Mouse (Mus musculus) CH12.LX (cell line): ENCODE data around the gene Zfp72.

Source experiments
- CTCF ChIP-seq, 2 experiments: IDR thresholded peaks in 1 of 2; conservative IDR thresholded peaks in 1 of 2; 2 replicates each; pipeline ENCODE4 v1.5.1; 2011 to 2012; ENCODE audit warnings: low read depth in 2 of 2, low read length in 2 of 2, improper control_type of control experiment in 1 of 2, inconsistent platforms in 1 of 2, mild to moderate bottlenecking in 1 of 2, moderate library complexity in 1 of 2
- EP300 ChIP-seq: IDR thresholded peaks from 2 replicates; pipeline ENCODE4 v1.6.1; 2011; ENCODE audit warnings: low read length, improper control_type of control experiment
- ETS1 ChIP-seq: conservative IDR thresholded peaks from 2 replicates; pipeline ENCODE4 v1.6.1; 2012; ENCODE audit warnings: low read depth, mild to moderate bottlenecking, inconsistent platforms, low read length, improper control_type of control experiment, moderate library complexity
- HCFC1 ChIP-seq: IDR thresholded peaks from 2 replicates; pipeline ENCODE4 v1.6.1; 2012; ENCODE audit warnings: low read depth, mild to moderate bottlenecking, inconsistent platforms, low read length, improper control_type of control experiment
- IRF4 ChIP-seq: IDR thresholded peaks from 2 replicates; pipeline ENCODE4 v1.6.1; 2014; ENCODE audit warnings: low read depth, mild to moderate bottlenecking, inconsistent platforms, low read length, improper control_type of control experiment
- JUN ChIP-seq: IDR thresholded peaks from 2 replicates; pipeline ENCODE4 v1.6.1; 2011; ENCODE audit warnings: low read depth, mild to moderate bottlenecking, low read length, improper control_type of control experiment, moderate library complexity; ENCODE audit not compliant: insufficient read depth
- JUND ChIP-seq: conservative IDR thresholded peaks from 2 replicates; pipeline ENCODE4 v1.6.1; 2011; ENCODE audit warnings: low read depth, low read length, improper control_type of control experiment
- MXI1 ChIP-seq: IDR thresholded peaks from 2 replicates; pipeline ENCODE4 v1.6.1; 2011; ENCODE audit warnings: mild to moderate bottlenecking, low read depth, low read length, improper control_type of control experiment
- POLR2A ChIP-seq: IDR thresholded peaks from 2 replicates; pipeline ENCODE4 v1.6.1; 2011; ENCODE audit warnings: low read depth, mild to moderate bottlenecking, improper control_type of control experiment, low read length
- RAD21 ChIP-seq: IDR thresholded peaks from 2 replicates; pipeline ENCODE4 v1.6.1; 2011; ENCODE audit warnings: low read depth, mild to moderate bottlenecking, low read length, improper control_type of control experiment, moderate library complexity
- SIN3A ChIP-seq: IDR thresholded peaks from 2 replicates; pipeline ENCODE4 v1.6.1; 2012; ENCODE audit warnings: low read length, improper control_type of control experiment, inconsistent platforms
- TBP ChIP-seq: conservative IDR thresholded peaks from 2 replicates; pipeline ENCODE4 v1.6.1; 2011; ENCODE audit warnings: low read depth, low read length, improper control_type of control experiment
- ZNF384 ChIP-seq: IDR thresholded peaks from 2 replicates; pipeline ENCODE4 v1.6.1; 2012; ENCODE audit warnings: low read depth, low read length, improper control_type of control experiment, inconsistent platforms

DNA sequence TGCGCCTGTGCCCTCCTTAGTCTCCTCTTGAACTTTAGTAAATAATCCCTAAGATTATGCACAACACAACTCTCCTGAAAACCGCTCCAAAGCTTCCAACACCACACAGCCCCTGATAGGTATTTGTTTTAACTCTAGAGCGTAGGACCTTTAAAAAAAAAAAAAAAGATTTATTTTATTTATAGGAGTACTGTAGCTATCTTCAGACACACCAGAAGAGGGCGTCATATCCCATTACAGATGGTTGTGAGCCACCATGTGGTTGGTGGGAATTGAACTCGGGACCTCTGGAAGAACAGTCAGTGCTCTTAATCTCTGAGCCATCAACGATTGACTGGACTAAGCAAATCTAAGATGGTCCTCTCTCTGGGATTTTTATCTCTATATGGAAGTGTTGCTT lies 906 bp downstream of the Zfp72 start:
- no peak for TF ChIP-seq POLR2A
- peak in 1 of 2 experiments; percentile 25; a peak in 1 of 4 replicates for TF ChIP-seq CTCF (conservative IDR thresholded peaks at IDR 0.05 in 1 of 2, IDR thresholded peaks at IDR 0.05 in 1 of 2; ENCODE audit: low read depth in 2 of 2, low read length in 2 of 2)
- peak; percentile 54 for TF ChIP-seq ZNF384
- TF ChIP-seq IRF4, result no peak
- no peak for TF ChIP-seq EP300
- no peak for TF ChIP-seq TBP
- no peak for TF ChIP-seq JUND
- no peak for TF ChIP-seq JUN
- TF ChIP-seq HCFC1, result no peak
- TF ChIP-seq MXI1, result no peak
- no peak for TF ChIP-seq ETS1
- no peak for TF ChIP-seq RAD21
- no peak for TF ChIP-seq SIN3A
